Mouse (Mus musculus): ENCODE results near the gene Prdm5.

DNA sequence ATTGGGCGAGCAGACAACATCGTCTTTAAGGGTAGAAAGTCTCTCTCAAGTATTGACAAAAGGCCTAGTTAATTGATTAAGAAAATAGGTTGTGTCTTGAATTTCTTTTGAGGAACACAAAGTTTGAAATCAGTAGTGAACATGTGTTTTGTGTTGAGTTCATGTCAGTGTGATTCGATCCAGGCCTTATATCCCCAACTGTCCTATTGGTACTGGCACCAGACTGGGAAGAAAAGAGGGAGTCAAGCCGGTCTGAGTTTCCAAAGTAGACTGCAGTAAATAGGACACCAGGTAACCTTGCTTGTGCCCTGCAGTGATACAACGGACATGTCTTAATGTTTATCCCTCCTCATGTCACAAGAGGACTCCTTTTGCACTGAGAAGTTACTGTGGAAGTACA is 19.6 kb upstream of the Prdm5 start:
- TF ChIP-seq POLR2A (IDR thresholded peaks at IDR 0.05; ENCODE audit: borderline replicate concordance, control insufficient read depth, low read depth, low read length) (no peak), CTCF (IDR thresholded peaks at IDR 0.05; ENCODE audit: control insufficient read depth, insufficient read depth, low read length) (no peak)

Measured in bone marrow, adult 2 months (tissue).